Mouse (Mus musculus): ENCODE data around the gene Rbfox3.

DNA sequence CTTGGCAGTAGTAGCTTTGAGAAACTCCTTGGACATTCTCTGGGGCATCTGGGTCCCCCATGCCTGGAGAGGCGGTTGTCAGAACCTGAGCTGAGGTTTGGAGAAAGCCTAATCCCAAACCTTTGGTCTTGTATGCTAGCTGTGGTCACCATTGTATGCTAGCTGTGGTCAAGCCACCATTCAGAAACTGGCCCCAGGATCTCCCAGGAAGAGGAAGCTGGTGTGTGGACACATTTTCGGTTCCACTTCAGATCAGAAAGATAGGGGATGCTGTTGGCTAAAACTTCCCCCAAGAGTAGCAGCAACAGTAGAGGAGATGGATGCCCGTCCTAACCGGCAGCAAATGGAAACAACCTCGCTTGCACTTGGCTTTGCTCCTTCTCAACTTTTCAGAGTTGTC, 337.0 kb downstream of the Rbfox3 start:
- TF ChIP-seq CTCF (IDR thresholded peaks at IDR 0.05; ENCODE audit: extremely low read depth, insufficient read length, insufficient replicate concordance, low read depth, low read length) = no peak
- no peak for TF ChIP-seq POLR2A (IDR thresholded peaks at IDR 0.05; ENCODE audit: low read depth, low read length)

Data from small intestine, adult 2 months (tissue).